Mouse (Mus musculus): ENCODE results near the gene Pla2g12a.

Gene Pla2g12a

GRCm38 (mm10) chr3:129878405-129879021 is at the start of gene Pla2g12a:
Gene Pla2g12a, plus strand, starts transcription at chr3:129878606.
- DNase-seq: peak; percentile 92

GRCm38 (mm10) chr3:129830626-129831025 is 47.8 kb upstream of the Pla2g12a start:
- no peak for DNase-seq

GRCm38 (mm10) chr3:129831035-129831568 is 47.3 kb upstream of the Pla2g12a start, which contains the start of gene Gar1:
Gene Gar1, minus strand, starts transcription at chr3:129831396.
- peak; percentile 95 for DNase-seq

- no peak for DNase-seq
These were observed 42.9 kb upstream of the Pla2g12a start, which contains the start of gene Cfi for GRCm38 (mm10) chr3:129835388-129835934. Gene Cfi, plus strand, starts transcription at chr3:129835884.

- DNase-seq: no peak
These were observed 42.2 kb upstream of the Pla2g12a start for GRCm38 (mm10) chr3:129836051-129836697.

- no peak for DNase-seq
These were observed 41.4 kb upstream of the Pla2g12a start for GRCm38 (mm10) chr3:129836965-129837364.

GRCm38 (mm10) chr3:129838017-129838416 is 40.4 kb upstream of the Pla2g12a start:
- no peak for DNase-seq

- DNase-seq: no peak
These were observed 32.5 kb upstream of the Pla2g12a start for GRCm38 (mm10) chr3:129845868-129846267.

- DNase-seq: no peak
These were observed 31.6 kb upstream of the Pla2g12a start for GRCm38 (mm10) chr3:129846846-129847245.

GRCm38 (mm10) chr3:129862592-129862991 is 15.8 kb upstream of the Pla2g12a start:
- no peak for DNase-seq

GRCm38 (mm10) chr3:129863698-129864097 is 14.7 kb upstream of the Pla2g12a start:
- DNase-seq: peak; percentile 24

GRCm38 (mm10) chr3:129877327-129877726 is 1.1 kb upstream of the Pla2g12a start:
- no peak for DNase-seq

- peak; percentile 19 for DNase-seq
These were observed 838 bp downstream of the Pla2g12a start for GRCm38 (mm10) chr3:129879131-129879757.

GRCm38 (mm10) chr3:129879913-129880312 is 1.5 kb downstream of the Pla2g12a start:
- DNase-seq: no peak

GRCm38 (mm10) chr3:129880925-129881593 is 2.7 kb downstream of the Pla2g12a start:
- no peak for DNase-seq

GRCm38 (mm10) chr3:129885577-129885976 is 7.2 kb downstream of the Pla2g12a start:
- DNase-seq: no peak

GRCm38 (mm10) chr3:129886430-129886829 is 8.0 kb downstream of the Pla2g12a start:
- DNase-seq: no peak

GRCm38 (mm10) chr3:129887779-129888517 is 9.5 kb downstream of the Pla2g12a start:
- DNase-seq: no peak

GRCm38 (mm10) chr3:129892003-129892402 is 13.6 kb downstream of the Pla2g12a start:
- DNase-seq: no peak

GRCm38 (mm10) chr3:129893143-129893542 is 14.7 kb downstream of the Pla2g12a start:
- no peak for DNase-seq

- no peak for DNase-seq
These were observed 18.2 kb downstream of the Pla2g12a start for GRCm38 (mm10) chr3:129896591-129896990.

GRCm38 (mm10) chr3:129898886-129899285 is 20.5 kb downstream of the Pla2g12a start:
- DNase-seq: no peak
